Mouse (Mus musculus): ENCODE measurements around the gene Mark2. TPM values are rescaled to one million over a fixed set of nuclear protein-coding genes. Genes with fewer than 3 reads are reported as not detected.

Mark2 gene
- polyA plus RNA-seq, 1 experiment: not detected

- 87% methylated on average over 2 of the region's 2 CpGs for whole genome bisulfite sequencing
- peaks cover 19% of the 10 kb centered on the region for H3K4me1 ChIP-seq (ENCODE audit: control insufficient read depth, insufficient read depth, low read length)
- no peak overlapping the region for H3K4me3 ChIP-seq (ENCODE audit: insufficient read depth, low read depth, low read length)
Observed at GRCm38 (mm10) chr19:7313660-7314059, 28.0 kb downstream of the Mark2 start.

GRCm38 (mm10) chr19:7311306-7311705 is 30.4 kb downstream of the Mark2 start:
- WGBS: 34% methylated on average over 10 of the region's 10 CpGs

More at GRCm38 (mm10) chr19:7313660-7314059, 28.0 kb downstream of the Mark2 start:
- TF ChIP-seq POLR2A (IDR thresholded peaks at IDR 0.05; ENCODE audit: insufficient read depth, low read depth, low read length) (no peak), CTCF (IDR thresholded peaks at IDR 0.05; ENCODE audit: insufficient read depth, low read depth, low read length) (no peak)
- no peak overlapping the region for H3K27ac ChIP-seq (ENCODE audit: insufficient read depth, low read depth, low read length)

GRCm38 (mm10) chr19:7310704-7311103 is 31.0 kb downstream of the Mark2 start:
- TF ChIP-seq POLR2A (IDR thresholded peaks at IDR 0.05; ENCODE audit: insufficient read depth, low read depth, low read length): no peak
- TF ChIP-seq CTCF (IDR thresholded peaks at IDR 0.05; ENCODE audit: insufficient read depth, low read depth, low read length): no peak
- no peak overlapping the region for H3K27ac ChIP-seq (ENCODE audit: insufficient read depth, low read depth, low read length)
- peaks cover 34% of the 10 kb centered on the region for H3K4me1 ChIP-seq (ENCODE audit: control insufficient read depth, insufficient read depth, low read length)
- H3K4me3 ChIP-seq (ENCODE audit: insufficient read depth, low read depth, low read length): no peak overlapping the region
- 30% methylated on average over 5 of the region's 5 CpGs for WGBS

More at GRCm38 (mm10) chr19:7311306-7311705, 30.4 kb downstream of the Mark2 start:
- Histone ChIP-seq H3K4me3 (ENCODE audit: insufficient read depth, low read depth, low read length) (no peak overlapping the region), H3K4me1 (ENCODE audit: control insufficient read depth, insufficient read depth, low read length) (peaks cover 30% of the 10 kb centered on the region), H3K27ac (ENCODE audit: insufficient read depth, low read depth, low read length) (no peak overlapping the region)
- TF ChIP-seq POLR2A (IDR thresholded peaks at IDR 0.05; ENCODE audit: insufficient read depth, low read depth, low read length) (no peak), CTCF (IDR thresholded peaks at IDR 0.05; ENCODE audit: insufficient read depth, low read depth, low read length) (no peak)

- 69% methylated on average over 2 of the region's 2 CpGs for WGBS
- TF ChIP-seq CTCF (IDR thresholded peaks at IDR 0.05; ENCODE audit: insufficient read depth, low read depth, low read length) (no peak), POLR2A (IDR thresholded peaks at IDR 0.05; ENCODE audit: insufficient read depth, low read depth, low read length) (no peak)
- no peak overlapping the region for H3K27ac ChIP-seq (ENCODE audit: insufficient read depth, low read depth, low read length)
- H3K4me1 ChIP-seq (ENCODE audit: control insufficient read depth, insufficient read depth, low read length): peaks cover 34% of the 10 kb centered on the region
- no peak overlapping the region for H3K4me3 ChIP-seq (ENCODE audit: insufficient read depth, low read depth, low read length)
Observed at GRCm38 (mm10) chr19:7309738-7310330, 31.8 kb downstream of the Mark2 start.

GRCm38 (mm10) chr19:7307995-7308770 is 33.5 kb downstream of the Mark2 start:
- no peak overlapping the region for H3K27ac ChIP-seq (ENCODE audit: insufficient read depth, low read depth, low read length)
- no peak overlapping the region for H3K4me3 ChIP-seq (ENCODE audit: insufficient read depth, low read depth, low read length)
- TF ChIP-seq CTCF (IDR thresholded peaks at IDR 0.05; ENCODE audit: insufficient read depth, low read depth, low read length): no peak
- TF ChIP-seq POLR2A (IDR thresholded peaks at IDR 0.05; ENCODE audit: insufficient read depth, low read depth, low read length): no peak
- H3K4me1 ChIP-seq (ENCODE audit: control insufficient read depth, insufficient read depth, low read length): peaks cover 37% of the 10 kb centered on the region
- 44% methylated on average over 8 of the region's 8 CpGs for WGBS

GRCm38 (mm10) chr19:7306968-7307367 is 34.7 kb downstream of the Mark2 start:
- no peak overlapping the region for H3K4me3 ChIP-seq (ENCODE audit: insufficient read depth, low read depth, low read length)
- TF ChIP-seq POLR2A (IDR thresholded peaks at IDR 0.05; ENCODE audit: insufficient read depth, low read depth, low read length) (no peak), CTCF (IDR thresholded peaks at IDR 0.05; ENCODE audit: insufficient read depth, low read depth, low read length) (no peak)
- H3K4me1 ChIP-seq (ENCODE audit: control insufficient read depth, insufficient read depth, low read length): peaks cover 44% of the 10 kb centered on the region
- WGBS: 62% methylated on average over 3 of the region's 3 CpGs
- H3K27ac ChIP-seq (ENCODE audit: insufficient read depth, low read depth, low read length): no peak overlapping the region

GRCm38 (mm10) chr19:7305380-7306310 is 36.0 kb downstream of the Mark2 start:
- H3K4me1 ChIP-seq (ENCODE audit: control insufficient read depth, insufficient read depth, low read length): peaks cover 38% of the 10 kb centered on the region
- no peak overlapping the region for H3K4me3 ChIP-seq (ENCODE audit: insufficient read depth, low read depth, low read length)
- WGBS: 78% methylated on average over 11 of the region's 11 CpGs
- TF ChIP-seq CTCF (IDR thresholded peaks at IDR 0.05; ENCODE audit: insufficient read depth, low read depth, low read length) (no peak), POLR2A (IDR thresholded peaks at IDR 0.05; ENCODE audit: insufficient read depth, low read depth, low read length) (no peak)
- H3K27ac ChIP-seq (ENCODE audit: insufficient read depth, low read depth, low read length): no peak overlapping the region

- TF ChIP-seq POLR2A (IDR thresholded peaks at IDR 0.05; ENCODE audit: insufficient read depth, low read depth, low read length) (no peak), CTCF (IDR thresholded peaks at IDR 0.05; ENCODE audit: insufficient read depth, low read depth, low read length) (no peak)
- H3K27ac ChIP-seq (ENCODE audit: insufficient read depth, low read depth, low read length): no peak overlapping the region
- H3K4me3 ChIP-seq (ENCODE audit: insufficient read depth, low read depth, low read length): no peak overlapping the region
- peaks cover 34% of the 10 kb centered on the region for H3K4me1 ChIP-seq (ENCODE audit: control insufficient read depth, insufficient read depth, low read length)
- 54% methylated on average over 2 of the region's 2 CpGs for WGBS
Observed at GRCm38 (mm10) chr19:7304801-7305200, 36.9 kb downstream of the Mark2 start.

All from olfactory bulb, adult 2 months (tissue).